Mouse (Mus musculus): ENCODE data around the gene Vwc2. TPM values are rescaled to one million over a fixed set of nuclear protein-coding genes. Genes with fewer than 3 reads are reported as not detected.

Vwc2 gene
- polyA plus RNA-seq, 1 experiment from 2014 or later, result 3.2 TPM

- H3K27ac ChIP-seq, result no peak overlapping the region
- no peak overlapping the region for H3K9ac ChIP-seq
- H3K4me3 ChIP-seq, result no peak overlapping the region
- H3K4me1 ChIP-seq, result no peaks in the 10 kb centered on the region
- H3K9me3 ChIP-seq, result no peaks in the 10 kb centered on the region
- whole genome bisulfite sequencing, result 47% methylated on average over 6 of the region's 6 CpGs
- no peak for ATAC-seq (ENCODE audit: insufficient number of reproducible peaks, insufficient read depth, low FRiP score, low TSS enrichment)
- H3K4me2 ChIP-seq (replicated peaks), result no peak overlapping the region
- H3K27me3 ChIP-seq, result no peaks in the 10 kb centered on the region
- no peaks in the 10 kb centered on the region for H3K36me3 ChIP-seq
Measured at GRCm38 (mm10) chr11:11242694-11243377, 128.8 kb downstream of the Vwc2 start.

GRCm38 (mm10) chr11:11257348-11257747 is 143.3 kb downstream of the Vwc2 start:
- no peak overlapping the region for H3K27ac ChIP-seq
- no peak overlapping the region for H3K4me2 ChIP-seq (replicated peaks)
- H3K4me1 ChIP-seq, result no peaks in the 10 kb centered on the region
- WGBS, result 85% methylated on average over 1 of the region's 1 CpGs
- no peaks in the 10 kb centered on the region for H3K27me3 ChIP-seq
- H3K9ac ChIP-seq, result no peak overlapping the region
- H3K9me3 ChIP-seq, result no peaks in the 10 kb centered on the region
- no peaks in the 10 kb centered on the region for H3K36me3 ChIP-seq
- no peak overlapping the region for H3K4me3 ChIP-seq
- no peak for ATAC-seq (ENCODE audit: insufficient number of reproducible peaks, insufficient read depth, low FRiP score, low TSS enrichment)

- no peaks in the 10 kb centered on the region for H3K9me3 ChIP-seq
- H3K27ac ChIP-seq, result no peak overlapping the region
- no peak for ATAC-seq (ENCODE audit: insufficient number of reproducible peaks, insufficient read depth, low FRiP score, low TSS enrichment)
- no peak overlapping the region for H3K4me2 ChIP-seq (replicated peaks)
- H3K27me3 ChIP-seq, result no peaks in the 10 kb centered on the region
- H3K9ac ChIP-seq, result no peak overlapping the region
- H3K4me1 ChIP-seq, result no peaks in the 10 kb centered on the region
- no peaks in the 10 kb centered on the region for H3K36me3 ChIP-seq
- no peak overlapping the region for H3K4me3 ChIP-seq
Measured at GRCm38 (mm10) chr11:11280128-11280527, 166.1 kb downstream of the Vwc2 start.

DNA sequence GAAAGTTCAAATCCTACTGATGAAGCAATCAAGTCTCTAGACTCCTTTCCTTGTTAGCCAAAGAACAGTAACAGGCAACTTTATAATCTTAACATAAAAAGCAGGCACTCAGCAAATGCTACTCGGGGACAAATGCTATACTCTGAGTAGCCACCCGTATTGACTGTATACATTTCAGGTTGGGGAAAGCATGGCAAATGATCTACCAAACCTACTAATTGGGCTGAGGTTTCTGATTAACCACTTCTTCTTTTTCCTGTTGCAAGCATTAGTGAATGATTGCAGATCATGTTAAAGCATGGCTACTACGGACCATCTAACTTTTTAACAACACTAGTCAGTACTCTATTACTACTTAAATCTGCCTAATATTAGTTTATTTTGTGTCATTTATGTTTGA is 169.5 kb downstream of the Vwc2 start:
- Histone ChIP-seq H3K27ac (no peak overlapping the region), H3K36me3 (no peaks in the 10 kb centered on the region), H3K9ac (no peak overlapping the region), H3K4me3 (no peak overlapping the region), H3K4me2 (replicated peaks) (no peak overlapping the region), H3K27me3 (no peaks in the 10 kb centered on the region), H3K4me1 (no peaks in the 10 kb centered on the region), H3K9me3 (no peaks in the 10 kb centered on the region)
- WGBS, result 87% methylated on average over 3 of the region's 3 CpGs
- no peak for ATAC-seq (ENCODE audit: insufficient number of reproducible peaks, insufficient read depth, low FRiP score, low TSS enrichment)

All from embryonic facial prominence, embryonic 12.5 days (tissue).